Mouse (Mus musculus): ENCODE data around the gene Tmem214. TPM values are rescaled to one million over a fixed set of nuclear protein-coding genes. Genes with fewer than 3 reads are reported as not detected.

The Tmem214 gene
- 59.9 and 60.7 TPM in 2 replicates for polyA plus RNA-seq (2014; fragmentation: Nextera tagmentation; extraction: Ambion mirVana)

DNA sequence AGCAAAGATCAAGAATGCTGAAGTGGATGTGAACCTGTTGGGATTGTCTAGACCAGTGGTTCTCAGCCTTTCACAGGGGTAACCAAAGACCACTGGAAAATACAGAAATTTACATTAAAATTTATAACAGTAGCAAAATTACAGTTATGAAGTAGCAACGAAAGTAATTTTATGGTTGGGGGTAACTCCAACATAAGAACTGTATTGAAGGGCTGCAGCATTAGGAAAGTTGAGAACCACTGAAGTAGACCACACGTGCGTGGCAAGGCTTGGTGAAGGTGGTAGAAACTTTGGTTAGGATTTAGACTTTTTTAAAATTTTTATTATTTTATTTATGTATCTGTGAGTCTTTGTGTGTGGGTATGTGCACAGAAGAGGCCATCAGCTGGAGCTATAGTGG is at the start of gene Tmem214:
Gene Tmem214 (plus strand): TSS at position 301 of the 400 bp plus-strand sequence.
- ATAC-seq (replicated peaks; ENCODE audit: low FRiP score, low TSS enrichment, low read depth) (no peak), DNase-seq (ENCODE audit: low spot score) (no peak)
- Histone ChIP-seq H3K9ac (ENCODE audit: low read length) (no peak within 1 kb of the TSS), H3K4me2 (ENCODE audit: low read length) (peak within 1 kb of the TSS; percentile 61), H3K36me3 (ENCODE audit: control insufficient read depth, insufficient read depth, low read length) (peaks cover 17% of the 10 kb centered on the region), H3K4me3 (ENCODE audit: low read depth, low read length) (0 out of 2 replicates have a peak within 1 kb of the TSS, but pooled peaks have one; percentile 95), H3K27me3 (replicated peaks; ENCODE audit: control insufficient read depth, insufficient read depth, low read length) (no peaks in the 10 kb centered on the region), H3K4me1 (replicated peaks; ENCODE audit: control insufficient read depth, insufficient read depth, low read length) (peaks cover 13% of the 10 kb centered on the region), H3K9me3 (ENCODE audit: control insufficient read depth, low read length) (no peaks in the 10 kb centered on the region), H3K27ac (ENCODE audit: low read depth) (no peak within 1 kb of the TSS)
- WGBS = 91% methylated on average over 3 of the region's 3 CpGs

GRCm38 (mm10) chr5:30818758-30819309 is 49.0 kb upstream of the Tmem214 start:
- no peak for ATAC-seq (replicated peaks; ENCODE audit: low FRiP score, low TSS enrichment, low read depth)

GRCm38 (mm10) chr5:30822689-30823088 is 45.1 kb upstream of the Tmem214 start:
- Histone ChIP-seq H3K4me2 (ENCODE audit: low read length) (no peak overlapping the region), H3K27ac (ENCODE audit: low read depth) (no peak overlapping the region), H3K9ac (ENCODE audit: low read length) (no peak overlapping the region), H3K9me3 (ENCODE audit: control insufficient read depth, low read length) (no peaks in the 10 kb centered on the region), H3K27me3 (replicated peaks; ENCODE audit: control insufficient read depth, insufficient read depth, low read length) (no peaks in the 10 kb centered on the region), H3K4me1 (replicated peaks; ENCODE audit: control insufficient read depth, insufficient read depth, low read length) (no peaks in the 10 kb centered on the region), H3K36me3 (ENCODE audit: control insufficient read depth, insufficient read depth, low read length) (no peaks in the 10 kb centered on the region), H3K4me3 (ENCODE audit: low read depth, low read length) (no peak overlapping the region)
- WGBS = 82% methylated on average over 5 of the region's 5 CpGs
- ATAC-seq (replicated peaks; ENCODE audit: low FRiP score, low TSS enrichment, low read depth) (no peak), DNase-seq (ENCODE audit: low spot score) (no peak)

More at GRCm38 (mm10) chr5:30818758-30819309, 49.0 kb upstream of the Tmem214 start:
- Histone ChIP-seq H3K36me3 (ENCODE audit: control insufficient read depth, insufficient read depth, low read length) (no peaks in the 10 kb centered on the region), H3K27me3 (replicated peaks; ENCODE audit: control insufficient read depth, insufficient read depth, low read length) (no peaks in the 10 kb centered on the region), H3K4me2 (ENCODE audit: low read length) (no peak overlapping the region), H3K4me1 (replicated peaks; ENCODE audit: control insufficient read depth, insufficient read depth, low read length) (peaks cover 8% of the 10 kb centered on the region), H3K27ac (ENCODE audit: low read depth) (no peak overlapping the region), H3K4me3 (ENCODE audit: low read depth, low read length) (no peak overlapping the region), H3K9ac (ENCODE audit: low read length) (no peak overlapping the region), H3K9me3 (ENCODE audit: control insufficient read depth, low read length) (no peaks in the 10 kb centered on the region)
- 91% methylated on average over 8 of the region's 8 CpGs for WGBS
- DNase-seq (ENCODE audit: low spot score) = no peak

DNA sequence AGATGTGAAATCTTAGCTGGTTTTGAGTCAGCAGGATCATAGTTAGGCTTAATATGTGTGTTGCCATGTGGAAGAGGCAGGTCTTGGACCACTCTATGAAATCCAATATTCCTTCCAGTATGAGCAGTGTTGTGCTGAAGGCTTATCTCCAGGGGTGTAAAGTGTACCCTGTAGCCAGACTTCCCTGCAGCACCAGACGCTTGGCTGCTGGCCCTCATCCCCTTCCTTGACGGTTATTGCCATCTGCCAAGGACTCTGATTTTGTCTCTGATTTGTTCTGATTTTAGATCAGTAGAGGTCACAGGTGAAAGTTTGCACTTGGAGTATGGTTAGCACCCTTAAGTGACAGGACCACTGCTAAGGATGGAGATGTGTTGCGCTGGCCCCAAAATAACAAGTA is 44.7 kb upstream of the Tmem214 start:
- DNase-seq (ENCODE audit: low spot score) = no peak
- H3K9ac ChIP-seq (ENCODE audit: low read length) = no peak overlapping the region
- 83% methylated on average over 3 of the region's 3 CpGs for WGBS
- no peaks in the 10 kb centered on the region for H3K27me3 ChIP-seq (replicated peaks; ENCODE audit: control insufficient read depth, insufficient read depth, low read length)
- H3K4me2 ChIP-seq (ENCODE audit: low read length) = no peak overlapping the region
- ATAC-seq (replicated peaks; ENCODE audit: low FRiP score, low TSS enrichment, low read depth) = no peak
- H3K4me3 ChIP-seq (ENCODE audit: low read depth, low read length) = no peak overlapping the region
- H3K9me3 ChIP-seq (ENCODE audit: control insufficient read depth, low read length) = no peaks in the 10 kb centered on the region
- no peaks in the 10 kb centered on the region for H3K4me1 ChIP-seq (replicated peaks; ENCODE audit: control insufficient read depth, insufficient read depth, low read length)
- no peaks in the 10 kb centered on the region for H3K36me3 ChIP-seq (ENCODE audit: control insufficient read depth, insufficient read depth, low read length)
- no peak overlapping the region for H3K27ac ChIP-seq (ENCODE audit: low read depth)

DNA sequence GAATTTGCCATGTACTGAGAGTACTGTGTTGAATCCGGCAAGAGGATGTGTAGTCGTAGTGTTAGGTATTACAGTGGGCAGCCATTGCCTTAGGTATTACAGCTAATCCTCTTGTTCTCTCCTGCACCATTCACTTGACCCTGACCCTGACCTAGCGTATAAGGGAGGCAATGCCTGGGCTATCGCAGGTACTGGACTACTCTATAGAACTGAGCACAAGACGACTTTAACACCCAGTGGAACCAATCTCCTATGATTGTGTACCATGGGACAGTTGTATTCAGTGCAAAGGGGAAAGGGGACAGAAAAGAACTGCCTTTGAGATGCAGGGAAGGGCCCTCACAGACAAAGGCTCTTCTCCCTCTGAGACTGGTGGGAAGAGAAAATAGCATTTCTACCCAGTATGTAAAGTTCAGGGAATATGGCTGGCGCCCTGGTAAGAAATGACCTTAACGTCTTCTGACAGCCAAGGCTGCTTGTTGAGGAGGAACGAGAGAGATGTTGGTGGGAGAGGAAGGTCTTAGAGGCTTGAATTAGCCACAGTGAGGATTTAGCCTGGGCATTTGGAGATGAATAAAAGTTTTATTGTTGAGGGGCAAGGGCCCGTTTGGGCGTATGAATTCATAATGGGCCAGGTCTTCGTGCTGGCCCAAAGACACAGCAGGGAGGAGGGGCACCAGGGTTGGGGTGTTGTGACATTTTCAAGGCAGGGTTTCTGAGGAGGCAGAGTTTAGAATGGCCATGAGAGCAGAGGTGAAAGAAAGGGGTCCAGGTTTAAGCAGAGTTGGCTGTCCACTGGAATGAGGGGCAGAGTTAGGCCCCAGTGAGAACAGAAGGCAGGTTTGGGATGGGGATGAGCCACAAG is 43.5 kb upstream of the Tmem214 start:
- H3K9ac ChIP-seq (ENCODE audit: low read length) = no peak overlapping the region
- no peak overlapping the region for H3K27ac ChIP-seq (ENCODE audit: low read depth)
- H3K4me1 ChIP-seq (replicated peaks; ENCODE audit: control insufficient read depth, insufficient read depth, low read length) = no peaks in the 10 kb centered on the region
- DNase-seq (ENCODE audit: low spot score) = no peak
- no peaks in the 10 kb centered on the region for H3K9me3 ChIP-seq (ENCODE audit: control insufficient read depth, low read length)
- H3K4me3 ChIP-seq (ENCODE audit: low read depth, low read length) = no peak overlapping the region
- WGBS = 85% methylated on average over 11 of the region's 11 CpGs
- no peaks in the 10 kb centered on the region for H3K36me3 ChIP-seq (ENCODE audit: control insufficient read depth, insufficient read depth, low read length)
- no peaks in the 10 kb centered on the region for H3K27me3 ChIP-seq (replicated peaks; ENCODE audit: control insufficient read depth, insufficient read depth, low read length)
- H3K4me2 ChIP-seq (ENCODE audit: low read length) = no peak overlapping the region
- ATAC-seq (replicated peaks; ENCODE audit: low FRiP score, low TSS enrichment, low read depth) = no peak

DNA sequence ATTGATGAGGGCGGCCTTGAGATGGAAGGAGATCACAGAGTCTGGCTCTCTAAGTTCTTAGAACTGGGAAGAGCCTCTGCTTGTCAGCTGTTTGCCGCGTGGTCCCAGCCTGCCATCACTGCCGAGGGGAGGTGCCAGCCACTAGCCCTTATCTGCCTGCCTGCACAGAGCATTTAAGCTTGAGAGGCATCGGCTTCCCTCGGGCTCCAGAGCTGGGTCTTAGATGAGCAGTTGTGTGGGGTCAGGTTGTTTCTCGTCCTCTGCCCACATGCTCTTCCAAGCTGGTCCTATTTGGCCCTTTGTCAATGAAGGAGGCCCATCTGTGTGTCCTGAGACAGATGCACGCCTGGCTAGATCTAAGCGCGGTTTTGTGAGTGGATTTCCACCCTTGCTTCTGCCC is 42.6 kb upstream of the Tmem214 start:
- Histone ChIP-seq H3K36me3 (ENCODE audit: control insufficient read depth, insufficient read depth, low read length) (no peaks in the 10 kb centered on the region), H3K9ac (ENCODE audit: low read length) (no peak overlapping the region), H3K27ac (ENCODE audit: low read depth) (no peak overlapping the region), H3K4me3 (ENCODE audit: low read depth, low read length) (no peak overlapping the region), H3K27me3 (replicated peaks; ENCODE audit: control insufficient read depth, insufficient read depth, low read length) (no peaks in the 10 kb centered on the region), H3K9me3 (ENCODE audit: control insufficient read depth, low read length) (no peaks in the 10 kb centered on the region), H3K4me1 (replicated peaks; ENCODE audit: control insufficient read depth, insufficient read depth, low read length) (no peaks in the 10 kb centered on the region), H3K4me2 (ENCODE audit: low read length) (no peak overlapping the region)
- WGBS = 67% methylated on average over 10 of the region's 10 CpGs
- ATAC-seq (replicated peaks; ENCODE audit: low FRiP score, low TSS enrichment, low read depth) (no peak), DNase-seq (ENCODE audit: low spot score) (no peak)

DNA sequence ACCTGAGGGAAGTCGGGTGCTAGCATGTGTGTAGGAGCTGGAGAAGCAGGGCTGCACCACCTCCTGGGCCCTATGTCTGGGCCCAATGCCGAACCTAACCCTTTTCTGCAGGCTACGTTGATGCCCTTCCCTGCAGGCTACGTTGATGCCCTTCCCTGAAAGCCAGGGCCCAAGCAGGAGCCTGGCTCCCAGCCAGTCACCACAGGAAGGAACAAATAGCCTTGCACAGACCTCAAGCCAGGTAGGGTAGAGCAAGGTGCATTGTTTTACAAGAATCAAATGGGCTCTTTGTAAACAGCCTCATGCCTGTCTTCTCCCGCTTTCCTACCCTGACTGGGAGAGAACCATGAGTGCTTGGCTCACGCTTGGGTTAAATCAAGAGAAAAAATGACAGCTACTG is 42.0 kb upstream of the Tmem214 start:
- Histone ChIP-seq H3K9me3 (ENCODE audit: control insufficient read depth, low read length) (no peaks in the 10 kb centered on the region), H3K9ac (ENCODE audit: low read length) (no peak overlapping the region), H3K4me2 (ENCODE audit: low read length) (no peak overlapping the region), H3K4me1 (replicated peaks; ENCODE audit: control insufficient read depth, insufficient read depth, low read length) (no peaks in the 10 kb centered on the region), H3K27ac (ENCODE audit: low read depth) (no peak overlapping the region), H3K36me3 (ENCODE audit: control insufficient read depth, insufficient read depth, low read length) (no peaks in the 10 kb centered on the region), H3K4me3 (ENCODE audit: low read depth, low read length) (no peak overlapping the region), H3K27me3 (replicated peaks; ENCODE audit: control insufficient read depth, insufficient read depth, low read length) (no peaks in the 10 kb centered on the region)
- 74% methylated on average over 6 of the region's 6 CpGs for WGBS
- ATAC-seq (replicated peaks; ENCODE audit: low FRiP score, low TSS enrichment, low read depth) (no peak), DNase-seq (ENCODE audit: low spot score) (no peak)

DNA sequence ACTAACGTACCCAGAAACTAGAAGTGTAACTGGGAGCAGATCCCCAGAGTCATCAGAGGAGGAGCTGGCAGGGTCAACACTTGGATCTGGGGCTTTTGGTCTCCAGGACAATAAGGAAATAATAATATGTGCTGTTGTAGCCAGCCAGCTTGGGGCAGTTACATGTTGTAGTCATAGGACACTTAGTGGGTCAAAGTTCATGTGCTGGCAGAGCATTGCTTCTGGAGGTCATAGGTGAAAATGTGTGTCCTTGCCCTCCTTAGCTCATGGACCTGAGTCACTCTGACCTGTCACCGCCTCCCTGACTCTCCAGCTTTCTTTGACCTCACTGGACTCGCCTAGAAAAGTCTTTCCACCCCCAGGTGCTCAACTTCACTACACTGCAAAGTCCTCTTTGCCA is 34.4 kb upstream of the Tmem214 start:
- no peak for DNase-seq (ENCODE audit: low spot score)
- Histone ChIP-seq H3K9ac (ENCODE audit: low read length) (no peak overlapping the region), H3K4me2 (ENCODE audit: low read length) (no peak overlapping the region), H3K4me3 (ENCODE audit: low read depth, low read length) (no peak overlapping the region), H3K27me3 (replicated peaks; ENCODE audit: control insufficient read depth, insufficient read depth, low read length) (no peaks in the 10 kb centered on the region), H3K4me1 (replicated peaks; ENCODE audit: control insufficient read depth, insufficient read depth, low read length) (no peaks in the 10 kb centered on the region), H3K36me3 (ENCODE audit: control insufficient read depth, insufficient read depth, low read length) (no peaks in the 10 kb centered on the region), H3K9me3 (ENCODE audit: control insufficient read depth, low read length) (peaks cover 3% of the 10 kb centered on the region; the same call in 1 of the 2 replicates), H3K27ac (ENCODE audit: low read depth) (no peak overlapping the region)
- no peak for ATAC-seq (replicated peaks; ENCODE audit: low FRiP score, low TSS enrichment, low read depth)
- WGBS = 90% methylated on average over 3 of the region's 3 CpGs

Measured in intestine, embryonic 14.5 days (tissue).